Mouse (Mus musculus): Measurements from ENCODE around the gene 4930432M17Rik.

The 4930432M17Rik gene

DNA sequence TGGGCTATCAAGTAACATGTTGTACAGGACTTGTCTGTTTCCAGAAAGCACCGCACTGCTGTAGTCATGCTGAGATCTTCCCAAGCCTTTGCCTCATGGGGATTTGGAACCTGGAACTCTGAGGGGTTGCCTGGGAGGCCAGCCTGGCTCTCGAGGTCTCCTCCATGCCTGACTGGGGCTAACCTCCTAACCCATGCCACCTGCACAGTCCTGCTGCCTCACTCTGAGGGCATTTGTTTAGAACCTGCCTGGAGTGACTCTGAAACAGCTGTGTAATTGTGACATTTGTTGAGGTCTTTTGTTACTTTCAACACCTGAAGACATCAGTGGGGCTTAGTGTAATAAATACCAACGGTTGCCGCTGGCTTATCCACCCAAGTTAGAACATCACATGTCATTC, 41.7 kb downstream of the 4930432M17Rik start:
- no peak for DNase-seq

DNA sequence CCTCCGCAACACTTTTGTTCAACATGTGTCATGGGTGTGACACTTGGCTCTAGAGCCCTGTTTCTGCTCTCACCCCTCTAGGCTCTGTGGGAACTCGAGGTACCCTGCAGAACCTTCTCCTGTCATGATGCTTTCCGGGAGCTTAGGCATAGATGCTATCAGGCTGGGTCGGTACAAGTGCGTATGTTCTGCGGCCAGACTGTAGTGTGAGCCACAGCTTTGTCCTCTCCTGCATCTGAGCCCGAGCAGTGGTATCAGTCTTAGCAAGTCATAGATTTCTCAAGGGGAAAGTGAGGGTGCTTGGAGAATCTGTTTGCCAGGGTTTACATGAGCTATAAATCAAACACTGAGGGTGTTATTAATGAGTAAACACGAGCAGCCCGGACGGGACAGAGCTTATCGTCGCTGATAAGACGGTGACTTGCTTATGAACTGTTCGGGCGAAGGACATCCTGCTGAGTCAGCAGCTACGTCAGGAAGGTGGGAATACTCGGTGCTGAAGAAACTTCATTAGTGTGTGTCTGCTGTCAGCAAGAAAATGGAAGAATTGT, 42.7 kb downstream of the 4930432M17Rik start:
- DNase-seq = no peak

DNA sequence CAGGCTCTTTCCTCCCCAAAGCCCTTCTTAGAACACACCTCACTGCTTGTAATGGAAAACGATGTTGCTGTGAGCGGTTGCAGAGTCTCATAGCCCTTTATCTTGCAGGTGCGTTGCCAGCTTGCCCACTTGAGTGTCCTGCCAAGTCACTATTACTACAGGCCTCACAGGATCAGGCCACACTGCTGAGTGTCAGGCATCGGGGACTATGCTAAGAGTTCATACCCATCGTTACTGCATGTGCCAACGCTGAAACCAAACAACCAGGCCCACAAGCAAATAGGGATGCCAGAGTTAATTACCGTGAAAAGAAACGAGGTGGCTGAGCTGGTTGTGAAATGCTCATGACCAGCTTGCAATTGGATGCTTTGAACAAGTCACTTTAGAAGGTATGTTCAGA, 43.3 kb downstream of the 4930432M17Rik start:
- DNase-seq = peak; percentile 36

DNA sequence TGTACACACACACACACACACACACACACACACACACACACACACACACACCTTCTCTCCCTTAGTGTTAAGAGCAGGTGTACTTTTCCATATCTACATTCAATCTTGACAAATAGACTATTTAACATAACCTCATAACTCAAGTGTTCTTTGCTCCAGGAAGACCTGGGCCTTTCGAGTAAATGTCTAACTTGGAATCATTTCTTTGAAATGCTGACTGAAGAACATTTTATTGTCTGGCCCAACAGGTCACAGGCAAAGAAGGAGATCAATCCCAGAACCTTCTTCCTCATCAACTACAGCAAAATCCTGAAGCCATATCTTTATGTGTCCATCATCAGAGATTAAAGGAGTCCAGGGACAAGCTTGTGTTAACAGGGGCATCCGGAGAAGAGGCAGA, 43.9 kb downstream of the 4930432M17Rik start:
- no peak for DNase-seq

DNA sequence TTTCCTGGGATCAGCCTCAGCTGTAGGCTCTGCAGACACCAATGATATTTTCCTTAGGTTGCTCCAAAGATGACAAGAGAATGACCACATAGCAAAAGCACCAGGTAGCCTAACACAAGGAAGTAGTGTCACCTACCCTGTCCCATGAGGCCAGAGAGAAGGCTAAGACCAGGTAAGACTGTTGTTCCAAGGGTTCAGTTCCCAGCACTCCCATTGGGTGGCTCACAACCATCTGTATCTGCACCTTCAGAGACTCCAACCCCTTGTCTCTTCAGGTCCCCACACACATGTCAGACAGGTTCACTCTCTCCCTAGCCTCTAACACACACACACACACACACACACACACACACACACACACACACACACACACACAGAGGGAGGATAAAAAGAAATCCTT, 44.8 kb downstream of the 4930432M17Rik start:
- DNase-seq = no peak

DNA sequence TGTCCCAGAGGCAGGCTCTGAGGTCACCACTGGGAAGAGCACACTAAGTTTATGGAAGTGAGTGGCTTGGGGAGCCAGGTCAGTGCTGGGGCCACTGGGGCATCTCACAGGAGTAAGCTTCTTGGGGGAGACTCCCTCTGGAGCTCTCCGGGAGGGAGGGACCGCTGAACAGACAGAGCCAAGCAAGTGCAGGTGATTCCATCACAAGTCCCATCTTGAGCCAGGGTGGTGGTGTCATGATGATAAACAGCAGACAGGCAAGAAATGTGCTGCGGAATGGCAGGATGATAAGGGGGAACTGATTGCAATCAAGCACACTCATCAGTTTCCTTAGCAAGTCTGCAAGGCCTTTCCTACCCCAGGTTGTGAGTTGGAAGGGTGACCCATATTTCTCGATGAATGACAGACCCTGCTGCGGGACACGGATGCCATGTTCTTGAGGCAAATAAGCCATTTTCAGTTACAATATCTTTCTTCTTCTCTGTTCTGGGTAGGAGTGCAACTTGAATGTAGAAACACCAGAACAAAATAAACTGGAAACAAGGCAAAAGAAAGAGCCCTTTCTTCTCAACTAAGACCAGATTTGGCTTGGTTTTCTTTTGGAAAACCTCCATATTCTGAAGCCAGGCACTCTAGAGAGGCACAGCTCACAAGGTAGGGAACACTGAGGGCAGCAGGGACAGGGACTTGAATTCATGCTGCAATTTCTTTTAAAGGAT, 45.3 kb downstream of the 4930432M17Rik start:
- DNase-seq = no peak

DNA sequence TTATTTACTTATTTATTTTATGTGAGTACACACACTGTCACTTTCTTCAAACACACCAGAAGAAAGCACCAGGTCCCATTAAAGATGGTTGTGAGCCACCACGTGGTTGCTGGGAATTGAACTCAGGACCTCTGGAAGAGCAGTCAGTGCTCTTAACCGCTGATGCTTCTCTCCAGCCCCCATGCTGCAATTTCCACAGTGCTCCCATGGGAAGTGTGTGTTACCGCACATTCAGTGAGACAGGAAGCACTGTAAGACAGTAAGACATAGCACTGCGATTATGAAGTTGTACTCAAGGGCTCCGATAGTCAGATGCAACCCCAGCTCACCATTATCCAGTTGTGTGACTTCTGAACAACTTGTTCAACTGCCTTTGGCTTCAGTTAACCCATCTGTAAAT, 45.9 kb downstream of the 4930432M17Rik start:
- DNase-seq = no peak

DNA sequence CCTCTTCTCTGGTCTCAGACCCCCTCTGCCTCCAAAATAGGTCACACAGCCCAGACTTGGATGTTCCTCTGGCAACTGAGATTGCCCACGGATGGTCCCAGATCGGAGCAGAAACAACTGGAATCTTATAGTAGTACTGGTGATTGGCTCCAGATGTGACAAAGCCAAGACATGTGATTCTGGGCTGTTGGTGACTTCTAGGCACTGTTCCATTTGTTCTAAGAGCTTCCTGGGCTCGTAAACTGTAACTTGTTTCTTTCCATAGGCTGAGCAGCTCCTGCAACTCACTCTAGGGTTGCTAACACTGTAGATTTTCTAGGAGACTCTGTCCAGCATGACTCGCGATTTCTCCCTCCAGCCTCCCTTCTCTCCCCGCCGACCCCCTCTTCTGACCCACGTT, 48.1 kb downstream of the 4930432M17Rik start:
- DNase-seq = no peak

DNA sequence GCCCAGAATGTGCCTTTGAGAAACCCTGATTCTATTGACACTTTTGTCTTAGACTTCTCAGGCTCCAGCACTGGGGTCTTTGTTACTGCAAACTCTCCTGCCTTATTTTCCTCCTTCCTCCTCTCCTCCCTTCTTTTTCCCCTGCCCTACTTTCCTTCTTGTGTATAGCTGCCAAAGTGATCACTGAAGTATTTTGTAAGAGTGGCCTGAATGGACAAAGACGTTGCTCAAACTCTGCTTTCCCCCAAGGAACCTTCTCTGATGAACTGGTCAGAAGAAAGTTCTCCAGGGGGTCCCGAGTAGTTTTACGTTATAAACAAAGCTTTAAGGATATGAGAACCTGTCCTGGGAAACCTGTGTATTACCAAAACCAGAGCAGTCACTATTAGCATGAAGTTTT, 49.1 kb downstream of the 4930432M17Rik start:
- DNase-seq = no peak

DNA sequence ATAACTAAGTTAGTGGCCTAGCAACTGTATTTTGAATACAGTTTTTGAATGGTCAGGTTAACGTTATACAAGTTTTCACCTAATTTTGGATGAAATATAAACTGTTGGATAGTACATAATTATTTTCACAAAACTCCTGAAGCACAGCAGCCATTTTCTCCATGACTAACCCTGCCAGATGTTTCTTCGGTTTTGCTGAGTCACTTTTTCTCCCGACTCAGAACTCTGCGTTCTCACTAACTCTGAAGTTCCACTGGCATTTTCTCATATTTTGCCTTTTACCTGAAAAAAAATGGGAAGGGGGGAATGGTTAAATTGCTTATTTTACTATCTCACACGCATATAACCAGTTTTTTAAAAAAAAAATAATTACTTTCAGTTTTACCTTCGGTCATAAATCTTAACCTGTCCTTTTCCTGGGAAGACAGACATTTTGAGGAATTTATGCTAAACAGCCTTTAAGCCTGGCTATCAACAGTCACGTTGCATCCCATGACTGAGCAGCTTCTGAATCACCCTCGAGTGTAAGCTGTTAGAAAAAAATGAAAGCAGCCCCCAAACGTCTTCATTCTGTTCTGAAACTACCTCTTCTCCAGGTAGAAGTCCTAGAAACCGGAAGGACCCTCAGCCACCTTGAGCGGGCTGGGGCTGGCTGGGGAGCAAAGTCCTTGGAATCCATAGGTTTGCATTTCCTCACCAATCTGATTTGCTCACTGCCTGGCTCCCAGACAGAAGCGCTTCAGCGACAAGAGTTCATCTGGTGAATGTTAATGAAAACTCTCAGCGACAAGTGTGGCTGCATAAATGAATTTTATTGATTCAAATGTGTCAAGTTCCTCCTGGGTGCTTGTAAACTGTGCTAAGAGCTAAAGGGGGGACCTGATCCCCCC, 50.5 kb downstream of the 4930432M17Rik start:
- DNase-seq = no peak

DNA sequence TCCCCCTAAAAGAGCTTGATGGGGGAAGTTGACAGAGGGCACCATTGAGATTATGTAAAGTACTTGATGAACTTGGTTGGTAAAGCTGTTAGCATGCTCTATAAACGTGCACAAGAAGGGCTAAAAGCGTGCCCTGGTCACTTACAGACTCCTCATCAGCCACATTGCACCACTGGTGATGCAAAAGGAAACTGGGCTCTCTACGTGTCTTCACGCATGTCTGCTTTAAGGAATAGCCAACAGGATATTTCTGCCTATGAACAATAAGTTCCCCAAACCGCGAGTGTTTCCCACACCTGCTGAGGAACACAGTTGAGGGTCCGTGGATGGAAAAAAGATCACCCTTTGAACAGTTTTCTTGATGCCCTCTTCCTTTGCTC, 51.1 kb downstream of the 4930432M17Rik start:
- peak; percentile 32 for DNase-seq

DNA sequence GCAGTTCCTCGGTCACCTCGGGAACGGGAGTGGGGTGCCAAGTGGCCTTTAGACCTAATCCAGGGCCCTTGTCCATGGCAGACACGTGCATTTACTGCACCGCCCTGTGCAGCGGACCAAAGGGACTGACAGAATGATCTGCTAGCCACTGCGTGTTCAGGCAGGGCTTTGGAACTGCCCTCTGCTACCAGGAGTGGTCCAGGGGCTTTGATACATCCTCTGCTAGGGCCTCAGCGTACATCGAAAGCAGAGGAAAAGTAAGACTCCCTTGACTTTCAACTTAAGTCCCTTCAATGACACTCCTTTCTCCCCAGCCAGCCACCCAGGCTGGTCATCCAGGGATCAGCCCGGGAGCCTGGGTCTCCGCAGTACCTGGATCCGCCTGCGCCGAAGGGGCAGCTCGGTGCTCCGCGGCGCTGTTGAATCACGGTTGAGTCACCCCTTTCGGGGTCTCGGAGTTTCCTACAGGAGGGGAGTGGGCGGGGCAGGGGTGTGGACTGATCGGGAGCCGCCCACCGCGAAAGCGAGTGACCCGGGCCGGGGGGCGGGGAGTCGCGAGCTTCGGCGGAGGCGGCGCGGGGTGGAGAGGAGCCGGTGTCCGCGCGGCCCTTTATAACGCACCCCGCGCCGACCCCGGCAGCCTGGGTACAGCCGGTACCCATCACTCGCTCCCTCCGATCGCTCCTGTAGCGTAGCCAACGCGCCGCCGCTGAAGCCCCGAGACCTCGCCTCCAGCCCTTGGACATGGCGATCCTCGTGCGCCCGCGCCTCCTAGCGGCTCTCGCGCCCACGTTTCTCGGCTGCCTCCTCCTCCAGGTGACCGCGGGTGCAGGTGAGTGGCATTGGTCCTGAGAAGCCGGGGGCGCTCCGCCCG, 52.6 kb downstream of the 4930432M17Rik start, which contains the start of gene F3:
Gene F3, plus strand, starts transcription at position 567 of the 874 bp plus-strand sequence.
- DNase-seq = peak; percentile 86

DNA sequence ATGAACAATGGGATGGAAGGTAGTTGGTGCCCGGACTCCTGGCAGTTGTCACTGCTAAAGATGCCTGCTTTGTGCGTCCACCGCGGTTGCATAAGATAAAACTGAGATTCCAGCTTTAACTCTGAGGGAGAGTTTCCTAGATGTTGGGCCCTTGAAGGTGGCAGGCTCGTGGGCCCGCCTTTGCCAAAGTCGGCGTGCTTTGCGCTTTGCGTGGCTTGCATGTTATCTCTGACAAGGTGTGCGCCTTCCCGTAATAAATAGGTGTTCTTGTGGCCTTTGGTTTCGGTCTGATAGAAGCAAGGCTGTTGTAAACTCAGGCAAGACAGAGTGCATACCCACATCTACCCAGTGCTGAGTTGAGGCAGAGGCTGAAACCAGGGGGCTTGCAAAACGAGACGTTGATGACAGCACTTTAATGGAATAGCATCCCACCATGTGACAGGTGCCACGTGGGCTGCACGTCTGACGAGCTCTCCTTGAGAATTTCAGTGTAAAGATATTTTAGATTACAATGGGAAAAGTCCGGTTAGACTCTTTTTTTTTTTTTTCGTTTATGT, 53.5 kb downstream of the 4930432M17Rik start:
- no peak for DNase-seq

DNA sequence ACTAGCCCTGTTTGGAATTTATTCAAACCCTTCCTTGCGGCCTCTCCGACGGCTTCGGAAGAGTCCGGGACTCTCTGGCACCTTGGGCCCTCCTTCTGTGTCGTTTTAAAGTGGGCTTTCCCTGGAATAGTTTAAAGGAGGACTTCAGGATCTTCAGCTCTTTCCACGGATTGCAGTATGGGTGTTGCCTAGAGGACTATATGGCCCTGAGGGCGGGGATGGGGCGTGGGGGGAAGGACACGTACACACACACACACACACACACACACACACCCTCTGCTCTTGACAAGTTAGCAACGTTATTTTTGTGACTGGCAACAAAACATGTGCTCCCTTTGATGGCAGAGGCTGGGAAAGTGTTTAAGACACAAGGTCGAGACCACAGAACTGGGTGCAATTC, 54.0 kb downstream of the 4930432M17Rik start:
- DNase-seq = no peak

DNA sequence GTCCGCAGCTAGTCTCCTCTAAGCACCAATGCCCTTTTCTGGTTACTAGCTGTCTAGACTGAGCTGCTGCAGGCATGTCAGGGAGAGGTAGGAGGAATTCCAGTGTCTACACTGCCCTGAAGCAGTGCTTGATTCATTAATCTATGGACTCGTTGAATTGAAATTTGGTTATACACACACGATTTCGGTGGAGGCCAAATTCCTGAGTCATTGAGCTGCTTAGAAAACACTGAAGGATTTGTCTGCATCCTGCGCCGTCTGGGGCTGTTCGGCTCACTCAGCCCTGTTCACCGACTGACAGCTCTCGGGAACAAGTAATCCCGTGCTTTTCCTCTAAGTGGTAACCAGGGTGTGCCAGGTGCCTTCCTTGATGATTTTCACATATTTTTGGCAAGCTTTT, 55.1 kb downstream of the 4930432M17Rik start:
- DNase-seq = no peak

DNA sequence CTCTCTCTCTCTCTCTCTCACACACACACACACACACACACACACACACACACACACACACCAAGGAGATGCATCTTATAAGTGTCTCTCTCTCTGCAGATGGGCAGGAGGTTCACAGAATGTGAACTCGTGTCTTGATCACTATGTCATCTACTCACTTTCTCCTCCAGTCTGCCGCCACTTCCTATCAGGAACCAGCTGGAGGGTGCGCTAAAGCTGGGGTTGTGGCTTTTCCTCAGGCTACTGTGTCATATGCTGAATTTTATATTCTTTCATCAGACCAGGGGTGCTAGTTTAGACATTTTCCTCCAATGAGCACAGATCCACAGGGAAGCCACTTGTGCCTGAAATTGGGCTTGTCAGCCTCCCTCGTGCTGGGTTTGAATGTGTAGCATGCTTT, 59.1 kb downstream of the 4930432M17Rik start:
- no peak for DNase-seq
